Mouse (Mus musculus) limb, embryonic 14.5 days (tissue): ENCODE measurements around the gene Pde8b. TPM values are rescaled to one million over a fixed set of nuclear protein-coding genes. Genes with fewer than 3 reads are reported as not detected.

Source experiments
- ATAC-seq: fragments of 200-750 bp; cut with Nextera tagmentation; 2 replicates; pipeline ENCODE4 v1.8.0; 2017; ENCODE audit warnings: low read depth, moderate number of reproducible peaks, moderate TSS enrichment; ENCODE audit not compliant: low FRiP score
- DNase-seq: peaks from one replicate; pipeline ENCODE4 v3.0.0-alpha.2; 2015; ENCODE audit warnings: low spot score
- H3K27ac ChIP-seq: fragments of 300-500 bp; sonication (generic); replicated peaks from 2 replicates; pipeline ENCODE4 v1.5.1; 2014; ENCODE audit warnings: low read depth, mild to moderate bottlenecking, low read length, moderate library complexity, mixed read lengths
- H3K27me3 ChIP-seq: fragments of 300-500 bp; sonication (generic); 2 replicates; pipeline ENCODE4 v1.6.1; 2014; ENCODE audit warnings: low read length, mixed read lengths; ENCODE audit not compliant: control insufficient read depth, insufficient read depth
- H3K36me3 ChIP-seq: fragments of 300-500 bp; sonication (generic); 2 replicates; pipeline ENCODE4 v1.6.1; 2014; ENCODE audit warnings: mild to moderate bottlenecking, low read length, moderate library complexity, mixed read lengths; ENCODE audit not compliant: control insufficient read depth, insufficient read depth
- H3K4me1 ChIP-seq: fragments of 300-500 bp; sonication (generic); 2 replicates; pipeline ENCODE4 v1.6.1; 2014; ENCODE audit warnings: antibody characterized with exemption, low read length, mixed read lengths; ENCODE audit not compliant: control insufficient read depth, insufficient read depth
- H3K4me2 ChIP-seq: fragments of 300-500 bp; sonication (generic); replicated peaks from 2 replicates; pipeline ENCODE4 v1.6.1; 2014; ENCODE audit warnings: low read depth, mild to moderate bottlenecking, low read length, moderate library complexity; ENCODE audit not compliant: severe bottlenecking
- H3K4me3 ChIP-seq: fragments of 300-500 bp; sonication (generic); replicated peaks from 2 replicates; pipeline ENCODE4 v1.5.1; 2014; ENCODE audit warnings: low read length
- H3K9ac ChIP-seq: fragments of 300-500 bp; sonication (generic); 2 replicates; pipeline ENCODE4 v1.6.1; 2014; ENCODE audit warnings: mild to moderate bottlenecking, low read depth, low read length, moderate library complexity; ENCODE audit not compliant: severe bottlenecking
- H3K9me3 ChIP-seq: fragments of 300-500 bp; sonication (generic); 2 replicates; pipeline ENCODE4 v1.6.1; 2016; ENCODE audit warnings: low read length; ENCODE audit not compliant: control insufficient read depth
- POLR2A ChIP-seq: fragments of 200-500 bp; IDR thresholded peaks from 2 replicates; pipeline ENCODE4 v1.8.0; 2012; ENCODE audit warnings: inconsistent platforms, mild to moderate bottlenecking, moderate library complexity, borderline replicate concordance; ENCODE audit not compliant: insufficient read depth, insufficient read length; ENCODE audit errors: extremely low read depth
- WGBS: fragments of 180-500 bp; shearing (Covaris S2); extraction: QIAGEN DNeasy Blood & Tissue Kit; methylation state at CpG from one replicate; pipeline ENCODE4 v1.1.7; 2014; 5-methylcytosine and 5-hydroxymethylcytosine counted together
- polyA plus RNA-seq, 2 experiments: library from polyadenylated mRNA; depleted of rRNA in 1 of 2; stranded (reverse) in 1 of 2; unstranded in 1 of 2; fragments of >200 nt; fragmentation: Nextera tagmentation in 1 of 2; extraction: Ambion mirVana in 1 of 2; gene quantifications; 2 replicates each; pipeline versions ENCODE4 v1.2.1 to v1.2.3; 2012 to 2014

The Pde8b gene
- polyA plus RNA-seq, 2 experiments = 3.1 to 3.4 TPM

GRCm38 (mm10) chr13:95125546-95126215 lies 124.5 kb downstream of the Pde8b start:
- no peaks in the 10 kb centered on the region for H3K4me1 ChIP-seq
- no peak for DNase-seq
- H3K9me3 ChIP-seq = no peaks in the 10 kb centered on the region
- TF ChIP-seq POLR2A = no peak
- H3K4me2 ChIP-seq = no peak overlapping the region
- no peak overlapping the region for H3K4me3 ChIP-seq
- no peak overlapping the region for H3K27ac ChIP-seq
- no peak overlapping the region for H3K9ac ChIP-seq
- no peaks in the 10 kb centered on the region for H3K27me3 ChIP-seq
- H3K36me3 ChIP-seq = no peaks in the 10 kb centered on the region
- 84% methylated on average over 4 of the region's 4 CpGs for WGBS
- ATAC-seq = no peak

GRCm38 (mm10) chr13:95120570-95120969 lies 129.6 kb downstream of the Pde8b start:
- no peak for DNase-seq
- no peaks in the 10 kb centered on the region for H3K4me1 ChIP-seq
- no peak overlapping the region for H3K4me2 ChIP-seq
- WGBS = 84% methylated on average over 4 of the region's 4 CpGs
- H3K4me3 ChIP-seq = no peak overlapping the region
- H3K9me3 ChIP-seq = no peaks in the 10 kb centered on the region
- no peaks in the 10 kb centered on the region for H3K27me3 ChIP-seq
- H3K9ac ChIP-seq = no peak overlapping the region
- no peak for ATAC-seq
- TF ChIP-seq POLR2A = no peak
- H3K36me3 ChIP-seq = no peaks in the 10 kb centered on the region
- H3K27ac ChIP-seq = no peak overlapping the region

GRCm38 (mm10) chr13:95113763-95114162 lies 136.4 kb downstream of the Pde8b start:
- H3K9me3 ChIP-seq = no peaks in the 10 kb centered on the region
- H3K9ac ChIP-seq = no peak overlapping the region
- no peaks in the 10 kb centered on the region for H3K27me3 ChIP-seq
- no peak overlapping the region for H3K27ac ChIP-seq
- no peak for TF ChIP-seq POLR2A
- ATAC-seq (no peak), DNase-seq (no peak)
- no peaks in the 10 kb centered on the region for H3K4me1 ChIP-seq
- 51% methylated on average over 5 of the region's 5 CpGs for WGBS
- H3K36me3 ChIP-seq = no peaks in the 10 kb centered on the region
- no peak overlapping the region for H3K4me2 ChIP-seq
- H3K4me3 ChIP-seq = no peak overlapping the region

GRCm38 (mm10) chr13:95109555-95109954 lies 140.6 kb downstream of the Pde8b start:
- Histone ChIP-seq H3K27ac (no peak overlapping the region), H3K36me3 (no peaks in the 10 kb centered on the region), H3K4me3 (no peak overlapping the region), H3K9ac (no peak overlapping the region), H3K4me1 (0 out of 2 replicates have a peak, but pooled peaks cover 4% of the 10 kb centered on the region), H3K27me3 (no peaks in the 10 kb centered on the region), H3K9me3 (no peaks in the 10 kb centered on the region), H3K4me2 (no peak overlapping the region)
- whole genome bisulfite sequencing = 60% methylated on average over 3 of the region's 3 CpGs
- no peak for TF ChIP-seq POLR2A
- DNase-seq (no peak), ATAC-seq (no peak)

- Histone ChIP-seq H3K36me3 (no peaks in the 10 kb centered on the region), H3K9ac (no peak overlapping the region), H3K27me3 (no peaks in the 10 kb centered on the region), H3K4me1 (0 out of 2 replicates have a peak, but pooled peaks cover 4% of the 10 kb centered on the region), H3K9me3 (no peaks in the 10 kb centered on the region), H3K4me3 (no peak overlapping the region), H3K4me2 (no peak overlapping the region), H3K27ac (no peak overlapping the region)
- TF ChIP-seq POLR2A = no peak
- DNase-seq (no peak), ATAC-seq (no peak)
- WGBS = 40% methylated on average over 7 of the region's 7 CpGs
Measured at GRCm38 (mm10) chr13:95108035-95108434, 142.1 kb downstream of the Pde8b start.

- Histone ChIP-seq H3K4me2 (no peak overlapping the region), H3K9ac (no peak overlapping the region), H3K36me3 (no peaks in the 10 kb centered on the region), H3K4me3 (no peak overlapping the region), H3K4me1 (0 out of 2 replicates have a peak, but pooled peaks cover 4% of the 10 kb centered on the region), H3K27ac (no peak overlapping the region), H3K27me3 (no peaks in the 10 kb centered on the region), H3K9me3 (no peaks in the 10 kb centered on the region)
- no peak for TF ChIP-seq POLR2A
- DNase-seq (no peak), ATAC-seq (no peak)
- WGBS = 82% methylated on average over 4 of the region's 4 CpGs
Measured at GRCm38 (mm10) chr13:95104865-95105264, 145.3 kb downstream of the Pde8b start.
